Mouse (Mus musculus) lung, postnatal 0 days (tissue): ENCODE measurements around the gene Kpna2.

Source experiments
- CTCF ChIP-seq: IDR thresholded peaks from 2 replicates; pipeline ENCODE4 v1.5.1; 2016; ENCODE audit warnings: antibody characterized with exemption, mild to moderate bottlenecking
- EP300 ChIP-seq: IDR thresholded peaks from 2 replicates; pipeline ENCODE4 v1.6.1; 2016; ENCODE audit warnings: antibody characterized with exemption, mild to moderate bottlenecking, control low read depth

GRCm38 (mm10) chr11:106954566-106954965, 44.8 kb downstream of the Kpna2 start:
- TF ChIP-seq EP300 (no peak), CTCF (no peak)
